Mouse (Mus musculus): ENCODE measurements at regions not wholly inside any gene's neighbourhood (a gene's known extent, or its start where the extent isn't known, plus 50 kb on each side); places are given as distances from the start of the nearest gene placed in this dataset.

DNA sequence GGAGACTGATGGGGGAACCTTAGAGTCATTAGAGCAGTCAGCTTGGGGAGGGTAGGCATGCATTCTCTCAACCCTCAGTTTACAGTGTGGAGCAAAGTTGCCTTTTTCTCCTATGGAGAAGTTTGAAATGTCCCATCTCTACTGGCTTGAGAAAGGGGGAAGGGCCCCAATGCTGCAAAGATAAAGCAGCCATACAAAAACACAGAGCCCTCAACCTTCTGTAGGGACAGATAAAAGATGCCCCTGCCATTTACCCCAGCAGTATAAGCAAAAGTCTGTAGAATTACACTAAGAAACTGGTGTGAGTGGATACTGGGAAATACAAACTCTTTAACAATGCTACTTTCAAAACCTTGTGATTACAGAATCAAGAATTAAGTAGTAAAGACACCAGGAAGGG lies 71.9 kb upstream of the Tmem215 start:
- TF ChIP-seq CTCF (conservative IDR thresholded peaks at IDR 0.05; ENCODE audit: low read length) (no peak), POU5F1 (IDR thresholded peaks at IDR 0.05; ENCODE audit: borderline replicate concordance, low read length) (no peak), NANOG (IDR thresholded peaks at IDR 0.05; ENCODE audit: borderline replicate concordance, low read length) (no peak)
